Mouse (Mus musculus) olfactory bulb, adult 2 months (tissue): ENCODE data around the gene Rnf141.

ENCODE experiments used
- CTCF ChIP-seq: fragments of 200-500 bp; IDR thresholded peaks from 2 replicates; pipeline ENCODE4 v1.5.1; 2012; ENCODE audit warnings: low read depth, mild to moderate bottlenecking, low read length, moderate library complexity; ENCODE audit not compliant: insufficient read depth
- POLR2A ChIP-seq: fragments of 200-500 bp; IDR thresholded peaks from 2 replicates; pipeline ENCODE4 v1.6.1; 2012; ENCODE audit warnings: mild to moderate bottlenecking, low read depth, low read length, moderate library complexity; ENCODE audit not compliant: insufficient read depth

DNA sequence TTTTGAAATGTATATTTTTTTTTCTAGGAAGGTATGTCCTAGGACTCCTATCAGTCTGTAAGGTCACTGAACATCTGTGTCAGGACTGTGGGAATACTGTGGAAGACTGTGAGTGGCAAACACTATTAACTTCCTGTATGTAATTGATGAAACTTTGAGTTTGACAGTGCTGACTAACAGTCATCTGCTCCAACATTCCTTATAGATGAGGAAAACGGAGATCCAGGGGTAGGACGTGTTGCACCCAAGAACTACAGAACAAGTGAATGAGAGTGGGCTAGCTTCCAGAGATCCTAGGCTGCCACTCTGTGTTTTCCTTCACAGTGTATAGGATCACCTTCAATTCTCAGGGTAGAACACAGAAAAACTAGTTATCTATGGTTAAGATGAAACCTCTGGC, 3.1 kb upstream of the Rnf141 start:
- TF ChIP-seq POLR2A, result no peak
- no peak for TF ChIP-seq CTCF
